Mouse (Mus musculus) liver, adult 2 months (tissue): ENCODE measurements at regions not wholly inside any gene's neighbourhood (a gene's known extent, or its start where the extent isn't known, plus 50 kb on each side); places are given as distances from the start of the nearest gene placed in this dataset.

ENCODE experiments used
- CTCF ChIP-seq: fragments of 200-500 bp; IDR thresholded peaks from 2 replicates; pipeline ENCODE4 v1.5.1; 2011; ENCODE audit warnings: low read depth, low read length, control low read depth
- POLR2A ChIP-seq: fragments of 200-500 bp; IDR thresholded peaks from 2 replicates; pipeline ENCODE4 v1.6.1; 2011; ENCODE audit warnings: low read length, control low read depth; ENCODE audit not compliant: insufficient read depth; ENCODE audit errors: extremely low read depth

DNA sequence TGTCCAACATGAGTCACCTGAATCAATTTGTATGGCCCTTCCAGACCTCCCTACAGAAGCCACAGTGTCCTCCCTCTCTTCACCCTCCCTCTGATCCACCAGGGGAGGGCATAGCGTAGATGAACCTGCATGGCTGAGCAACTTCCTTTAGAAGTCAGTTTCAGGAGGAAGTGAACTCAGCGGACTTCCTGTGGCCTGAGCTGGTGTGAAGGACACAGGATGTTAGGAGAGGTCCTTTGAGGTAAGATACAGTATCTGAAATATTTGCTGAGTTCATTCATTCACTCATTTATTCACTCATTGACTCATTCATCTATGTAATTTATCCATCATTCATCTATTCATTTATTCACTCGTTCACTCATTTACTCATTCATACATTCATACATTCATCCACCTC is 152.6 kb downstream of the Chst1 start:
- TF ChIP-seq CTCF = no peak
- no peak for TF ChIP-seq POLR2A
